Mouse (Mus musculus) MEL (cell line): ENCODE data around the gene Camta1. TPM values are rescaled to one million over a fixed set of nuclear protein-coding genes. Genes with fewer than 3 reads are reported as not detected.

Experiments
- DNase-seq: peaks from one replicate; pipeline ENCODE4 v3.0.0; 2011; ENCODE audit warnings: low read depth, low spot score
- H3K27ac ChIP-seq: 2 replicates; pipeline ENCODE4 v1.5.1; 2012; ENCODE audit warnings: low read depth, mild to moderate bottlenecking, control low read depth, low read length, moderate library complexity; ENCODE audit not compliant: control insufficient read depth
- H3K27me3 ChIP-seq, 2 experiments: fragments of 150-350 bp in 1 of 2; sonication (generic) in 1 of 2; 2 replicates each; pipeline ENCODE4 v1.6.1; 2012; ENCODE audit warnings: low read length in 2 of 2, mild to moderate bottlenecking in 2 of 2, improper control_type of control experiment in 1 of 2, moderate library complexity in 1 of 2; ENCODE audit not compliant: insufficient read depth in 2 of 2, control insufficient read depth in 1 of 2
- H3K36me3 ChIP-seq, 2 experiments: 2 replicates each; pipeline ENCODE4 v1.6.1; 2012 to 2014; ENCODE audit warnings: low read length in 2 of 2, improper control_type of control experiment in 1 of 2, inconsistent platforms in 1 of 2, mild to moderate bottlenecking in 1 of 2; ENCODE audit not compliant: insufficient read depth in 2 of 2, control insufficient read depth in 1 of 2
- H3K4me1 ChIP-seq, 2 experiments: fragments of 150-350 bp in 1 of 2; sonication (generic) in 1 of 2; 2 replicates each; pipeline ENCODE4 v1.6.1; 2012; ENCODE audit warnings: low read length in 2 of 2, improper control_type of control experiment in 1 of 2, mild to moderate bottlenecking in 1 of 2; ENCODE audit not compliant: insufficient read depth in 2 of 2, control insufficient read depth in 1 of 2
- H3K4me3 ChIP-seq, 2 experiments: fragments of 150-350 bp in 1 of 2; sonication (generic) in 1 of 2; 2 replicates each; pipeline ENCODE4 v1.5.1; 2012; ENCODE audit warnings: low read depth in 2 of 2, low read length in 2 of 2, mild to moderate bottlenecking in 2 of 2, moderate library complexity in 2 of 2, control low read depth in 1 of 2, improper control_type of control experiment in 1 of 2; ENCODE audit not compliant: control insufficient read depth in 1 of 2, insufficient read depth in 1 of 2
- H3K79me2 ChIP-seq: 2 replicates; pipeline ENCODE4 v1.6.1; 2012; ENCODE audit warnings: mild to moderate bottlenecking, low read length, moderate library complexity; ENCODE audit not compliant: control insufficient read depth, poor library complexity, insufficient read depth
- H3K9ac ChIP-seq: 2 replicates; pipeline ENCODE4 v1.6.1; 2012; ENCODE audit warnings: low read depth, mild to moderate bottlenecking, control low read depth, low read length, moderate library complexity; ENCODE audit not compliant: control insufficient read depth, poor library complexity, severe bottlenecking
- H3K9me3 ChIP-seq: fragments of 150-350 bp; sonication (generic); replicated peaks from 2 replicates; pipeline ENCODE4 v1.6.1; 2012; ENCODE audit warnings: mild to moderate bottlenecking, low read length, improper control_type of control experiment, moderate library complexity; ENCODE audit not compliant: insufficient read depth
- CHD1 ChIP-seq: IDR thresholded peaks from 2 replicates; pipeline ENCODE4 v1.6.1; 2012; ENCODE audit warnings: low read depth, mild to moderate bottlenecking, inconsistent platforms, low read length, improper control_type of control experiment
- CHD2 ChIP-seq: IDR thresholded peaks from 2 replicates; pipeline ENCODE4 v1.6.1; 2011; ENCODE audit warnings: low read length, improper control_type of control experiment
- CTCF ChIP-seq, 3 experiments: IDR thresholded peaks in 2 of 3; conservative IDR thresholded peaks in 1 of 3; 2 replicates each; pipeline ENCODE4 v1.5.1; 2011 to 2012; ENCODE audit warnings: low read length in 3 of 3, low read depth in 2 of 3, mild to moderate bottlenecking in 2 of 3, improper control_type of control experiment in 1 of 3, inconsistent platforms in 1 of 3, mixed read lengths in 1 of 3, moderate library complexity in 1 of 3; ENCODE audit not compliant: control insufficient read depth in 1 of 3, insufficient read depth in 1 of 3, poor library complexity in 1 of 3, severe bottlenecking in 1 of 3
- GABPA ChIP-seq: IDR thresholded peaks from 2 replicates; pipeline ENCODE4 v1.6.1; 2012; ENCODE audit warnings: low read depth, mild to moderate bottlenecking, inconsistent platforms, low read length, improper control_type of control experiment, moderate library complexity
- HCFC1 ChIP-seq: IDR thresholded peaks from 2 replicates; pipeline ENCODE4 v1.6.1; 2012; ENCODE audit warnings: low read depth, mild to moderate bottlenecking, inconsistent platforms, low read length, improper control_type of control experiment, moderate library complexity
- JUND ChIP-seq: IDR thresholded peaks from 2 replicates; pipeline ENCODE4 v1.6.1; 2011; ENCODE audit warnings: low read depth, mild to moderate bottlenecking, improper control_type of control experiment, low read length
- KAT2A ChIP-seq: conservative IDR thresholded peaks from 2 replicates; pipeline ENCODE4 v1.6.1; 2012; ENCODE audit warnings: low read depth, low read length, improper control_type of control experiment, inconsistent platforms
- MAFK ChIP-seq: IDR thresholded peaks from 2 replicates; pipeline ENCODE4 v1.6.1; 2011; ENCODE audit warnings: low read depth, mild to moderate bottlenecking, low read length, improper control_type of control experiment, borderline replicate concordance
- MAX ChIP-seq: IDR thresholded peaks from 2 replicates; pipeline ENCODE4 v1.6.1; 2011; ENCODE audit warnings: low read length, improper control_type of control experiment
- MAZ ChIP-seq: IDR thresholded peaks from 2 replicates; pipeline ENCODE4 v1.6.1; 2012; ENCODE audit warnings: low read depth, mild to moderate bottlenecking, inconsistent platforms, low read length, improper control_type of control experiment
- MEF2A ChIP-seq: IDR thresholded peaks from 2 replicates; pipeline ENCODE4 v1.6.1; 2014; ENCODE audit warnings: low read depth, mild to moderate bottlenecking, inconsistent platforms, low read length, improper control_type of control experiment; ENCODE audit not compliant: poor library complexity, insufficient replicate concordance, severe bottlenecking; ENCODE audit errors: extremely low read depth
- MXI1 ChIP-seq: IDR thresholded peaks from 2 replicates; pipeline ENCODE4 v1.6.1; 2011; ENCODE audit warnings: mild to moderate bottlenecking, low read depth, low read length, improper control_type of control experiment
- MYC ChIP-seq: IDR thresholded peaks from 2 replicates; pipeline ENCODE4 v1.6.1; 2011; ENCODE audit warnings: low read depth, mild to moderate bottlenecking, low read length, improper control_type of control experiment, moderate library complexity
- NELFE ChIP-seq: IDR thresholded peaks from 2 replicates; pipeline ENCODE4 v1.6.1; 2011; ENCODE audit warnings: low read depth, low read length, improper control_type of control experiment
- NRF1 ChIP-seq: IDR thresholded peaks from 2 replicates; pipeline ENCODE4 v1.6.1; 2014; ENCODE audit warnings: low read depth, mild to moderate bottlenecking, inconsistent platforms, low read length, improper control_type of control experiment, moderate library complexity; ENCODE audit not compliant: poor library complexity, insufficient read depth, severe bottlenecking
- POLR2A ChIP-seq, 2 experiments: IDR thresholded peaks; 2 replicates each; pipeline ENCODE4 v1.6.1; 2011 to 2012; ENCODE audit warnings: low read length in 2 of 2, mild to moderate bottlenecking in 2 of 2, control low read depth in 1 of 2, improper control_type of control experiment in 1 of 2, low read depth in 1 of 2, moderate library complexity in 1 of 2; ENCODE audit not compliant: control insufficient read depth in 1 of 2, insufficient read depth in 1 of 2, poor library complexity in 1 of 2
- POLR2AphosphoS5 ChIP-seq: IDR thresholded peaks from 2 replicates; pipeline ENCODE4 v1.6.1; 2012; ENCODE audit warnings: low read depth, borderline replicate concordance, mild to moderate bottlenecking, inconsistent platforms, low read length, moderate library complexity, mixed read lengths
- SIN3A ChIP-seq: IDR thresholded peaks from 2 replicates; pipeline ENCODE4 v1.6.1; 2012; ENCODE audit warnings: low read length, improper control_type of control experiment, inconsistent platforms
- USF1 ChIP-seq: IDR thresholded peaks from 2 replicates; pipeline ENCODE4 v1.6.1; 2014; ENCODE audit warnings: low read depth, mild to moderate bottlenecking, inconsistent platforms, low read length, improper control_type of control experiment, moderate library complexity
- ZMIZ1 ChIP-seq: IDR thresholded peaks from 2 replicates; pipeline ENCODE4 v1.6.1; 2012; ENCODE audit warnings: low read depth, mild to moderate bottlenecking, inconsistent platforms, low read length, improper control_type of control experiment, moderate library complexity
- ZNF384 ChIP-seq: IDR thresholded peaks from 2 replicates; pipeline ENCODE4 v1.6.1; 2012; ENCODE audit warnings: low read depth, mild to moderate bottlenecking, inconsistent platforms, low read length, improper control_type of control experiment
- polyA plus RNA-seq, 2 experiments: library from polyadenylated mRNA; stranded (reverse) in 1 of 2; unstranded in 1 of 2; fragments of >175 nt in 1 of 2; fragments of >200 nt in 1 of 2; gene quantifications; 2 replicates each; pipeline versions ENCODE4 v1.2.1 to v1.2.4; 2012; ENCODE audit warnings: low replicate concordance in 2 of 2, low read depth in 1 of 2; ENCODE audit not compliant: insufficient read length in 2 of 2, insufficient read depth in 1 of 2, missing spikeins in 1 of 2
- total RNA-seq: library from RNA; depleted of rRNA; stranded (reverse); fragments of 300-350 nt; gene quantifications from 2 replicates; pipeline ENCODE4 v1.2.3, GENCODE M21; 2012

Gene Camta1
- total and polyA plus RNA-seq, 3 experiments, result 28.2 to 87.5 TPM; not detected in 1

GRCm38 (mm10) chr4:151139053-151139840 lies 722.4 kb downstream of the Camta1 start:
- TF ChIP-seq ZMIZ1 (no peak), NELFE (no peak), MXI1 (no peak), MYC (no peak), SIN3A (no peak), MAX (no peak), MAZ (no peak), MEF2A (no peak), NRF1 (no peak), MAFK (no peak), CHD2 (no peak), USF1 (no peak), POLR2A (IDR thresholded peaks at IDR 0.05; ENCODE audit: control insufficient read depth in 1 of 2, insufficient read depth in 1 of 2, low read depth in 1 of 2, low read length in 2 of 2, poor library complexity in 1 of 2) (no peak), JUND (no peak), ZNF384 (no peak), HCFC1 (no peak), POLR2AphosphoS5 (no peak), CHD1 (no peak), KAT2A (no peak)
- no peaks in the 10 kb centered on the region for H3K27me3 ChIP-seq
- no peak overlapping the region for H3K27ac ChIP-seq
- no peaks in the 10 kb centered on the region for H3K9me3 ChIP-seq
- H3K79me2 ChIP-seq, result no peaks in the 10 kb centered on the region
- DNase-seq, result no peak
- no peak overlapping the region for H3K9ac ChIP-seq
- H3K4me1 ChIP-seq, result no peaks in the 10 kb centered on the region
- no peak overlapping the region for H3K4me3 ChIP-seq
- no peaks in the 10 kb centered on the region for H3K36me3 ChIP-seq

DNA sequence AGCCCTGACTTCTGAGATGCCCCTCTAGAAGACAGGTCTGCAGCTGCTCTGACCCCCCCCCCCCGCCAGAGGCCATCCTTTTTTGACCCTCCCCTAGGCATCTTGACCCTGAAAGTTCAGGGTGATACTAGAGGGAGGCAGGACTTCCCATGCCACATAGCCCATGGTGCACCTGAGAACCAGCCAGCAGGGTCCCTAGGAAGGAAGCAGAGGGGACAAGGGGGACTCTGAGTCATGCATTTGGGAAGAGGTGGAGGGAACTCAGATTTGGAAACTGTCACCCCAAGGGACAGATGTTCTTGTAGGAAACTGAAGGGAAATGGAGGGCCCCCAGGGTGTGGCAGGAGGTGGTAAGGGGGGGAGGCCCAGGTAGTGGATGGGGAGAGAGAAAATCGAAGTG lies 723.1 kb downstream of the Camta1 start:
- no peak overlapping the region for H3K27ac ChIP-seq
- no peaks in the 10 kb centered on the region for H3K79me2 ChIP-seq
- H3K36me3 ChIP-seq, result no peaks in the 10 kb centered on the region
- no peak overlapping the region for H3K4me3 ChIP-seq
- no peaks in the 10 kb centered on the region for H3K9me3 ChIP-seq
- no peak overlapping the region for H3K9ac ChIP-seq
- no peaks in the 10 kb centered on the region for H3K27me3 ChIP-seq
- H3K4me1 ChIP-seq, result no peaks in the 10 kb centered on the region
- no peak for TF ChIP-seq POLR2AphosphoS5
- TF ChIP-seq SIN3A, result no peak
- TF ChIP-seq GABPA, result no peak
- no peak for TF ChIP-seq CTCF (IDR thresholded peaks at IDR 0.05 in 2 of 3, conservative IDR thresholded peaks at IDR 0.05 in 1 of 3; ENCODE audit: control insufficient read depth in 1 of 3, insufficient read depth in 1 of 3, low read depth in 2 of 3, low read length in 3 of 3, poor library complexity in 1 of 3, severe bottlenecking in 1 of 3)
- no peak for DNase-seq
